Mouse (Mus musculus) ES-E14 (cell line): ENCODE measurements at regions not wholly inside any gene's neighbourhood (a gene's known extent, or its start where the extent isn't known, plus 50 kb on each side); places are given as distances from the start of the nearest gene placed in this dataset.

Source experiments
- DNase-seq: peaks from one replicate; pipeline ENCODE4 v3.0.0-alpha.2; 2013; ENCODE audit warnings: low read depth, low spot score
- H3K27ac ChIP-seq: 2 replicates; pipeline ENCODE4 v1.5.1; 2012; ENCODE audit warnings: low read depth, mild to moderate bottlenecking, low read length, moderate library complexity, mixed read lengths; ENCODE audit not compliant: poor library complexity, insufficient read depth, severe bottlenecking
- H3K36me3 ChIP-seq: 2 replicates; pipeline ENCODE4 v1.6.1; 2012; ENCODE audit warnings: mild to moderate bottlenecking, low read length, moderate library complexity, mixed read lengths; ENCODE audit not compliant: control insufficient read depth, poor library complexity, insufficient read depth, severe bottlenecking
- H3K4me1 ChIP-seq, 2 experiments: fragments of 150-350 bp in 1 of 2; sonication (generic) in 1 of 2; 2 replicates each; pipeline ENCODE4 v1.6.1; 2012; ENCODE audit warnings: low read length in 2 of 2, mild to moderate bottlenecking in 1 of 2, mixed read lengths in 1 of 2; ENCODE audit not compliant: control insufficient read depth in 2 of 2, insufficient read depth in 2 of 2, poor library complexity in 1 of 2
- H3K4me3 ChIP-seq, 2 experiments: fragments of 150-350 bp in 1 of 2; sonication (generic) in 1 of 2; 2 replicates each; pipeline ENCODE4 v1.5.1; 2012; ENCODE audit warnings: low read length in 2 of 2, low read depth in 1 of 2, mild to moderate bottlenecking in 1 of 2, mixed read lengths in 1 of 2; ENCODE audit not compliant: insufficient read depth in 1 of 2, poor library complexity in 1 of 2, severe bottlenecking in 1 of 2
- H3K9ac ChIP-seq: 2 replicates; pipeline ENCODE4 v1.6.1; 2012; ENCODE audit warnings: low read depth, mild to moderate bottlenecking, low read length, mixed read lengths; ENCODE audit not compliant: poor library complexity, insufficient read depth, severe bottlenecking
- H3K9me3 ChIP-seq: fragments of 150-350 bp; sonication (generic); 2 replicates; pipeline ENCODE4 v1.6.1; 2012; ENCODE audit warnings: low read depth, mild to moderate bottlenecking, low read length; ENCODE audit not compliant: control insufficient read depth, insufficient read depth
- CHD2 ChIP-seq: IDR thresholded peaks from 2 replicates; pipeline ENCODE4 v1.6.1; 2014; ENCODE audit warnings: mild to moderate bottlenecking, low read depth, low read length, inconsistent platforms
- HCFC1 ChIP-seq: IDR thresholded peaks from 2 replicates; pipeline ENCODE4 v1.6.1; 2012; ENCODE audit warnings: low read length, inconsistent platforms, borderline replicate concordance; ENCODE audit not compliant: insufficient read depth
- MAFK ChIP-seq: IDR thresholded peaks from 2 replicates; pipeline ENCODE4 v1.6.1; 2014; ENCODE audit warnings: mild to moderate bottlenecking, low read depth, low read length, inconsistent platforms; ENCODE audit not compliant: insufficient read depth
- ZC3H11A ChIP-seq: IDR thresholded peaks from 2 replicates; pipeline ENCODE4 v1.6.1; 2012; ENCODE audit warnings: low read depth, mild to moderate bottlenecking, inconsistent platforms, low read length, borderline replicate concordance
- ZNF384 ChIP-seq: IDR thresholded peaks from 2 replicates; pipeline ENCODE4 v1.6.1; 2012; ENCODE audit warnings: low read depth, low read length, inconsistent platforms
- in situ Hi-C, 2 experiments: fragments of 600-800 bp; cut with MboI; formaldehyde crosslinking; loops; one replicate each; pipeline ENCODE4 v1.15.1; 2025; ENCODE audit warnings: low sequenced_read_pairs in 2 of 2, inconsistent platforms in 1 of 2; ENCODE audit not compliant: unreplicated experiment in 2 of 2

- no peak overlapping the region for H3K4me3 ChIP-seq
- in situ Hi-C loops = no loop called here
- no peaks in the 10 kb centered on the region for H3K9me3 ChIP-seq
- TF ChIP-seq MAFK (no peak), ZC3H11A (no peak), CHD2 (no peak), HCFC1 (no peak), ZNF384 (no peak)
- no peaks in the 10 kb centered on the region for H3K36me3 ChIP-seq
- no peak overlapping the region for H3K9ac ChIP-seq
- H3K27ac ChIP-seq = no peak overlapping the region
- no peak for DNase-seq
- peaks cover 5 to 6% of the 10 kb centered on the region in 2 experiments; a peak in 3 of 4 replicates for H3K4me1 ChIP-seq
Measured at GRCm38 (mm10) chr2:116954280-116954679, 75.8 kb downstream of the Tmco5 start.

GRCm38 (mm10) chr2:116954896-116955295 lies 76.4 kb downstream of the Tmco5 start:
- TF ChIP-seq CHD2 (no peak), ZNF384 (no peak), ZC3H11A (no peak), MAFK (no peak), HCFC1 (no peak)
- in situ Hi-C loops = no loop called here
- 0 out of 4 replicates have a peak, but pooled peaks cover under 1 to 3% of the 10 kb centered on the region in 2 experiments for H3K4me1 ChIP-seq
- H3K36me3 ChIP-seq = no peaks in the 10 kb centered on the region
- DNase-seq = no peak
- H3K9me3 ChIP-seq = no peaks in the 10 kb centered on the region
- H3K9ac ChIP-seq = no peak overlapping the region
- H3K27ac ChIP-seq = no peak overlapping the region
- H3K4me3 ChIP-seq = no peak overlapping the region

- no peaks in the 10 kb centered on the region for H3K4me1 ChIP-seq
- H3K9ac ChIP-seq = no peak overlapping the region
- no peaks in the 10 kb centered on the region for H3K9me3 ChIP-seq
- DNase-seq = no peak
- no peak overlapping the region for H3K4me3 ChIP-seq
- no peak for TF ChIP-seq HCFC1
- H3K36me3 ChIP-seq = no peaks in the 10 kb centered on the region
- H3K27ac ChIP-seq = no peak overlapping the region
- in situ Hi-C loops = no loop called here
Measured at GRCm38 (mm10) chr2:116963116-116963873, 84.8 kb downstream of the Tmco5 start.

DNA sequence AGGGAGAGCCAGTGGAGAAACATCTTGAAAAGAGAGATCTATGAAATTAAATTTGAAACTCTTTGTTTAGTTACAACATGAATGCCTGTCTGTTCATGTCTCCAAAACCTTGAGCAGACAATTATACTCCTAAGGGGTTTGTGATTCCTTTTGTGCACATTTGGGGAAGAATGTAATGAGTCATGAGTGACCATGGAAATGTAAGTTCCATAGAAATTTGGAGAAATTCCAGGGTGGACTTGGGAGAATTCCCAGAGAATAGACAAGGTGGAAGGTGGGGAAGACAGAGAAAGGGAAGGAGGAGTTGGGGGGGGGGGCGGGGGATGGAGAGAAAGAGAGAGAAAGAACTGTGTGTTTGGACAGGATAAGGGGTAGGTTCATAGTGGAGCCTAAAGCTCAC lies 87.8 kb downstream of the Tmco5 start:
- in situ Hi-C loops = no loop called here
- Histone ChIP-seq H3K9me3 (no peaks in the 10 kb centered on the region), H3K4me3 (no peak overlapping the region)

More for the DNA sequence above, 87.8 kb downstream of the Tmco5 start:
- Histone ChIP-seq H3K4me1 (no peaks in the 10 kb centered on the region), H3K36me3 (no peaks in the 10 kb centered on the region), H3K9ac (no peak overlapping the region), H3K27ac (no peak overlapping the region)
- DNase-seq = no peak
- no peak for TF ChIP-seq ZC3H11A
- no peak for TF ChIP-seq CHD2
- TF ChIP-seq MAFK = no peak
- TF ChIP-seq HCFC1 = no peak
- TF ChIP-seq ZNF384 = no peak
